ENCODE assay signal across 25 mouse cellular contexts in genomic region chr3:58124886-58125285, GRCm38 (mm10).
"Had no signal": no experiment of that assay in that cellular context is flagged by ENCODE, and none has a peak within 500 bp of the region (broad histone marks: within the 10 kb centered on the region; RNA-seq: fewer than 3 reads in every experiment).

No protein-coding gene starts in this region.

- H3K4me2 ChIP-seq: heart, embryonic 12.5 days; hindbrain, embryonic 12.5 days; hindbrain, embryonic 15.5 days; limb, embryonic 12.5 days; liver, embryonic 11.5 days; liver, embryonic 13.5 days had no signal

- H3K27me3 ChIP-seq: heart, embryonic 12.5 days; hindbrain, embryonic 12.5 days; hindbrain, embryonic 15.5 days; liver, embryonic 13.5 days had no signal

- DNase-seq: gastrocnemius, adult 2 months; gastrocnemius, postnatal 10 days; gastrocnemius, postnatal 25 days; heart, adult 18-20 months; heart, postnatal 10 days; heart, postnatal 4 days; kidney, adult 18-20 months; kidney, adult 8-10 months; kidney, postnatal 10 days; kidney, postnatal 25 days; kidney, postnatal 4 days; liver; liver, embryonic 13.5 days had no signal

- H3K36me3 ChIP-seq: heart, embryonic 10.5 days; heart, embryonic 12.5 days; hindbrain, embryonic 10.5 days; hindbrain, embryonic 12.5 days; hindbrain, embryonic 15.5 days; limb, embryonic 10.5 days; limb, embryonic 12.5 days; liver, embryonic 13.5 days had no signal

- H3K9ac ChIP-seq: heart, embryonic 12.5 days; hindbrain, embryonic 12.5 days; hindbrain, embryonic 15.5 days; limb, embryonic 12.5 days; liver, embryonic 13.5 days had no signal

- H3K4me3 ChIP-seq: gastrocnemius, adult 2 months; heart, embryonic 10.5 days; heart, embryonic 12.5 days; hindbrain, embryonic 10.5 days; hindbrain, embryonic 12.5 days; hindbrain, embryonic 15.5 days; layer of hippocampus, adult 2 months; left cerebral cortex, adult 2 months; limb, embryonic 10.5 days; limb, embryonic 12.5 days; liver, embryonic 13.5 days had no signal

- H3K27ac ChIP-seq: gastrocnemius, adult 2 months; heart, embryonic 10.5 days; hindbrain, embryonic 10.5 days; hindbrain, embryonic 12.5 days; hindbrain, embryonic 15.5 days; layer of hippocampus, adult 2 months; left cerebral cortex, adult 2 months; limb, embryonic 10.5 days; limb, embryonic 12.5 days; liver, embryonic 13.5 days had no signal

- H3K4me1 ChIP-seq: heart, embryonic 12.5 days; hindbrain, embryonic 12.5 days; limb, embryonic 12.5 days had no signal

- ATAC-seq: inflammation-experienced regulatory T-cells, adult 6 months; intestine, postnatal 0 days had no signal

- H3K9me3 ChIP-seq: heart, embryonic 10.5 days; heart, embryonic 12.5 days; hindbrain, embryonic 10.5 days; hindbrain, embryonic 12.5 days; hindbrain, embryonic 15.5 days; limb, embryonic 10.5 days; limb, embryonic 12.5 days; liver, embryonic 13.5 days had no signal
